Mouse (Mus musculus): Measurements from ENCODE around the gene Yjefn3. TPM values are rescaled to one million over a fixed set of nuclear protein-coding genes. Genes with fewer than 3 reads are reported as not detected.

Yjefn3 gene
- polyA plus RNA-seq, 1 experiment from 2014 or later: 10.1 TPM

DNA sequence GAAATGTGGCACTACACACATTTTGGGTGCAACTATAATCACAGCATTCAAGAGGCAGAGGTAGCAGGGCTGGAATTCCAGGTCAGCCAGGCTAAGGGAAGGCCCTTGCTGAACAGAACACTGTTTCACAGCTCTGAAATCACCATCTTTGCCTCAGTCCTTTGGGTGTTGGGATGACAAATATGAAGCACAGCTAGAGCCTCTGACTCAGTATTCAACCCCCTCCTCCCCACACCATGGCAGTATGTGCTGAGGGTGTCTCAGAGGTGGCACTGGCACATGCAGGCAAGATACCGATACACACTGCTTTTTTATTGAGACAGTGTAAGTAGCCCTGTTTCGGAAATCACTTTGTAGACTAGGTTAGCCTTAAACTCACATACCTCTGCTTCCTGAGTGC lies 3.7 kb upstream of the Yjefn3 start:
- no peak overlapping the region for H3K4me3 ChIP-seq
- no peak overlapping the region for H3K4me2 ChIP-seq
- peaks cover 31% of the 10 kb centered on the region for H3K4me1 ChIP-seq (replicated peaks)
- WGBS: 82% methylated on average over 2 of the region's 2 CpGs
- H3K36me3 ChIP-seq: peaks cover 35% of the 10 kb centered on the region
- ATAC-seq (replicated peaks; ENCODE audit: insufficient number of reproducible peaks, insufficient read depth, low FRiP score, low read depth): no peak
- no peaks in the 10 kb centered on the region for H3K9me3 ChIP-seq (replicated peaks)
- H3K27me3 ChIP-seq: no peaks in the 10 kb centered on the region
- no peak overlapping the region for H3K9ac ChIP-seq
- no peak overlapping the region for H3K27ac ChIP-seq

GRCm38 (mm10) chr8:69904096-69904495 lies 1.6 kb upstream of the Yjefn3 start:
- Histone ChIP-seq H3K9ac (no peak overlapping the region), H3K4me2 (no peak overlapping the region), H3K9me3 (replicated peaks) (no peaks in the 10 kb centered on the region), H3K4me1 (replicated peaks) (peaks cover 43% of the 10 kb centered on the region), H3K36me3 (peaks cover 16% of the 10 kb centered on the region), H3K27me3 (no peaks in the 10 kb centered on the region), H3K4me3 (no peak overlapping the region), H3K27ac (no peak overlapping the region)
- WGBS: 79% methylated on average over 8 of the region's 8 CpGs
- ATAC-seq (replicated peaks; ENCODE audit: insufficient number of reproducible peaks, insufficient read depth, low FRiP score, low read depth): no peak

DNA sequence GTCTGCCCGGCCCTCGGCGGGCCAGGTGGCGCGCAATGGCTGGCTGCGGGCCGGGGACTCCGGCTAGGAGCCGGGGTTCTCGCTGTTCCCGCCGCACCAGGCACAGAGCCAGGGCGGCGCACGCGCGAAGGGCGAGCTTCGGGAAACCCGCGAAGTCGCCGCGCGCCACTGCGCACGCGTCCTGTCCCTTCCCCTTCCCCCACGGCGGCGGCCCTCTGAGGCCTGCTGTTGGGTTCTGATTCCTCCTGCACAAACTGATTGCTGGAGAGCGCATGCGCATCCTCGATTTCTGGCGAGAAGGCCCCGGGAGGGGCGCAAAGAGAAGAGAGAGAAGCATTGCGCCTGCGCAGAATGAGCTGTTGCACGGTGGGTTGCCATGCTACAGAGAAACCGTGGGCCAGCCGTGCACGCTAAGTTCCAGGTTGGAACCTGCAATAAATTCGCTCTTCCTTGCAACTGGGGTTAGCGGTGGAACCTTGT lies 591 bp upstream of the Yjefn3 start:
- Histone ChIP-seq H3K27me3 (no peaks in the 10 kb centered on the region), H3K27ac (peak overlapping the region; percentile 93), H3K4me1 (replicated peaks) (peaks cover 50% of the 10 kb centered on the region), H3K9me3 (replicated peaks) (no peaks in the 10 kb centered on the region), H3K9ac (peak overlapping the region; percentile 70), H3K4me3 (peak overlapping the region; percentile 79), H3K4me2 (peak overlapping the region; percentile 90), H3K36me3 (peaks cover 8% of the 10 kb centered on the region)
- ATAC-seq (replicated peaks; ENCODE audit: insufficient number of reproducible peaks, insufficient read depth, low FRiP score, low read depth): peak; percentile 87
- WGBS: under 1% methylated on average over 45 of the region's 45 CpGs

DNA sequence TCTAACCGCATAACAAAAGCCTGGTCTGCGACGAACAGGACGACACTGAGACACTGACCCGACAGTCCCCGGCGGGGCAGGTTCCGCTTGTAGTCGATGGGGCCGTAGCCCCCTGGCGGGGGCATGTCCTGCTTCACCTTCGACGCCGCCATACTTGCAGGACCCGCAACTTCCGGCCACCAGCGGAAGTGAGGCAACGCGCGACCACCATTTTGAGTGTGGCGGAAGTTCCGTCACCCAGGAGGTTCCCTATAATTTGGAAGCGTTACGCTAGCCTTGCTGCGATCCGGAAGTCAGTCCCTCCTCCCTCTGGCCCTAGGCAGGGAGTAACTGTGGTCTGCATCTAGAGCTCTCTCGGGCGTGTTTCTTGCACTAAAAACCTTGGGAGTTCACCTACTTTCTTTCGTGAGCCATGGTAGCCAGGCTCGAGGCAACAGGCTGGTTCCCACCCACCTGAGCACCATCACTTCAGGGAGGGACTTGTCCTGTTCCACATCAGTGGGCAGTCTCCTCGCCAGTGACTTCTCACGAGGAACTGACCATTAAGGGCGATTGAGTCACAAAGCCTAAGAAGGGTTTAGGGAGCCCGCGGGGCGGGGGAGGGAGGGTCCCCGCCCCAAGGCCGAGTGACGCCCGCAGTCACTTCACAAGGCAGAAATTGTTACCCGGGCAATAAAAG lies 889 bp downstream of the Yjefn3 start:
- H3K4me1 ChIP-seq (replicated peaks): peaks cover 64% of the 10 kb centered on the region
- H3K27me3 ChIP-seq: no peaks in the 10 kb centered on the region
- peak overlapping the region; percentile 90 for H3K4me2 ChIP-seq
- peak overlapping the region; percentile 71 for H3K9ac ChIP-seq
- H3K27ac ChIP-seq: peak overlapping the region; percentile 93
- 1% methylated on average over 41 of the region's 41 CpGs for WGBS
- H3K36me3 ChIP-seq: peaks cover 3% of the 10 kb centered on the region
- H3K4me3 ChIP-seq: peak overlapping the region; percentile 79
- no peaks in the 10 kb centered on the region for H3K9me3 ChIP-seq (replicated peaks)
- ATAC-seq (replicated peaks; ENCODE audit: insufficient number of reproducible peaks, insufficient read depth, low FRiP score, low read depth): peak; percentile 65

DNA sequence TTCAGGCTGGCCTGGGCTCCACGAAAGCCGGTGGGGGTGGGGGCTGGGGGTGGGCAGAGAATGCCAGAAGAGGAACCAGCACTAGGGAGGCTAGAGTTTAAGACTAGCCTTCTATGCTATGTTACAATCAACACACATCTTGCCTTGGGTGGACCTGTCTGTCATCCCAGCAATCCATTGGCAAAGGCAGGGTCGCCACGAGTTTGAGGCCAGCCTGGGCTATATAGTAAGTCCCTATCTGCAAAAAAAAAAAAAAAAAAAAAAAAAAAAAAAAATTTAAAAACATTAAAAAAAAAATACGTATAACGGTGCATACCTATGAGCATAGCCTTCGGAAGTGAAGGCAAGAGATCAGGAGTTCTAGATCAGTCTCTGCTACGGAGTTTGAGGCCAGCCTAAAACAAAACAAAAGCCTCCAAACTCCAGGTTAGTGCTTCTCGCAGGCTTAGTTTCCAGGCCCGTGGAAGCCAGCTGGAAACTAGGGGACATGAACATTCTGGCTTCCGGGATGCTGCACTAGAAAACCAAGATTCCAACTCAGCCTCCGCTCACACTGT lies 1.5 kb downstream of the Yjefn3 start:
- whole genome bisulfite sequencing: 12% methylated on average over 12 of the region's 12 CpGs
- Histone ChIP-seq H3K36me3 (peaks cover 3% of the 10 kb centered on the region), H3K27ac (peak overlapping the region; percentile 93), H3K9ac (peak overlapping the region; percentile 71), H3K4me2 (peak overlapping the region; percentile 90), H3K4me3 (peak overlapping the region; percentile 79), H3K4me1 (replicated peaks) (peaks cover 66% of the 10 kb centered on the region), H3K9me3 (replicated peaks) (no peaks in the 10 kb centered on the region), H3K27me3 (no peaks in the 10 kb centered on the region)
- ATAC-seq (replicated peaks; ENCODE audit: insufficient number of reproducible peaks, insufficient read depth, low FRiP score, low read depth): no peak; the same call in 1 of the 2 replicates

DNA sequence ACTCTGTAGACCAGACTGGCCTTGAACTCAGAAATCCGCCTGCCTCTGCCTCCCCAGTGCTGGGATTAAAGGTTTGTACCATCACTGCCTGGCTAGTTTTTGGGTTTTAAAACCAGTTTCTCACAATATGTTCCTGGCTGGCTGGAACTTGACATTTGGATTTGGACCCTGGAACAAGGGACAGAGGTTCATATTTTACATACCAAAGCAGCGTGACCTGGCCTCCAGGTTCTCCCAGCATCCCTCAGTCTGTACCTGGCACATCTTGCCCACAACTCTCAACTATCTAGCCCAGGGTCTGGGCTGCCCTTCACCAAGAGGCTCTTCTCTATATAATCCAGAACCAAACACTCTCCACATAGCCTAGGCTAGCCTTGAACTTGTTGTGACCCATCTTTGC lies 2.6 kb downstream of the Yjefn3 start:
- 86% methylated on average over 2 of the region's 2 CpGs for WGBS
- Histone ChIP-seq H3K9ac (no peak overlapping the region), H3K36me3 (peaks cover 3% of the 10 kb centered on the region), H3K27me3 (no peaks in the 10 kb centered on the region), H3K9me3 (replicated peaks) (no peaks in the 10 kb centered on the region), H3K27ac (no peak overlapping the region), H3K4me3 (0 out of 2 replicates have a peak overlapping the region, but pooled peaks have one; percentile 79), H3K4me2 (peak overlapping the region; percentile 90), H3K4me1 (replicated peaks) (peaks cover 76% of the 10 kb centered on the region)
- no peak for ATAC-seq (replicated peaks; ENCODE audit: insufficient number of reproducible peaks, insufficient read depth, low FRiP score, low read depth)

GRCm38 (mm10) chr8:69897857-69898256 lies 4.7 kb downstream of the Yjefn3 start:
- Histone ChIP-seq H3K27me3 (no peaks in the 10 kb centered on the region), H3K36me3 (peaks cover 17% of the 10 kb centered on the region), H3K4me2 (no peak overlapping the region), H3K9me3 (replicated peaks) (no peaks in the 10 kb centered on the region), H3K4me3 (no peak overlapping the region), H3K9ac (no peak overlapping the region), H3K4me1 (replicated peaks) (peaks cover 78% of the 10 kb centered on the region), H3K27ac (no peak overlapping the region)
- no peak for ATAC-seq (replicated peaks; ENCODE audit: insufficient number of reproducible peaks, insufficient read depth, low FRiP score, low read depth)
- 83% methylated on average over 6 of the region's 6 CpGs for WGBS

DNA sequence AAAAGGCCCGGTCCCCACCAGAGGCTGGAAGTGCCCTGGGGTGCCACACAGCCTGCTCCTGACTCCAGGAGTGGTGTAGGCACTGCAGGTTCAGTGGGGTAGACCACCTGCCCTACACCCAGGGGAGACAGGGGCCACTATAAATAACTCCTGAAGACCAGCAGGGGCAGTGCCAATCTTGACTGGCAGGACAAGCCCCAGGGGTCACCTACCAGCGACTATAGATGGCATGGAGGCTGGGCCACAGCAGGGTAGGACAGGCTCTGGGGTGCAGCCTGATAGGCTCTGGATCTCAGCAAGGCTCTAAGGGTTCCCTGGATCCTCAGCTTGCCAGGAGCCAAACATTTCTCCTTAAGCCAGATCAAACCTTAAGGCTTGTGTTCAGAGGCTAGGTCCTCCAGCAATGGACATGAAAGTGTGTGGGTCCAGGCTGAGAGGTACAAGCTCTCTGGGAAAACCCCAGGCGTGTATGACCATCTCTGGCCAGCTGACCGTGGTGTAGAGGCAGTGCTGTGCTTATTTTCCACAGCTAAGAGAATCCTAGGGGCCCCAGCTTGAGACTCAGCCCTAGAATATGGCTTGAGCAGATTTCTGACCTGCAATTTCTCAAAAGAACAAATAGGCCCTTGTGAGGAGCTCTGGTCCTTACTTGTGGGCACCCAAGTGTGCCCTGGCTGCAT lies 6.6 kb downstream of the Yjefn3 start:
- H3K9ac ChIP-seq: 0 out of 2 replicates have a peak overlapping the region, but pooled peaks have one; percentile 32
- no peak overlapping the region for H3K4me3 ChIP-seq
- no peak overlapping the region for H3K27ac ChIP-seq
- WGBS: 59% methylated on average over 4 of the region's 4 CpGs
- no peaks in the 10 kb centered on the region for H3K9me3 ChIP-seq (replicated peaks)
- peaks cover 20% of the 10 kb centered on the region for H3K36me3 ChIP-seq
- peaks cover 66% of the 10 kb centered on the region for H3K4me1 ChIP-seq (replicated peaks)
- H3K4me2 ChIP-seq: no peak overlapping the region
- 0 out of 2 replicates have a peak, but pooled peaks have one; percentile 20 for ATAC-seq (replicated peaks; ENCODE audit: insufficient number of reproducible peaks, insufficient read depth, low FRiP score, low read depth)
- H3K27me3 ChIP-seq: no peaks in the 10 kb centered on the region

- Histone ChIP-seq H3K9ac (0 out of 2 replicates have a peak overlapping the region, but pooled peaks have one; percentile 5), H3K4me3 (no peak overlapping the region), H3K9me3 (replicated peaks) (no peaks in the 10 kb centered on the region), H3K27ac (no peak overlapping the region), H3K27me3 (peaks cover 10% of the 10 kb centered on the region), H3K4me1 (replicated peaks) (peaks cover 58% of the 10 kb centered on the region), H3K4me2 (no peak overlapping the region), H3K36me3 (peaks cover 20% of the 10 kb centered on the region)
- no peak for ATAC-seq (replicated peaks; ENCODE audit: insufficient number of reproducible peaks, insufficient read depth, low FRiP score, low read depth)
- 62% methylated on average over 6 of the region's 6 CpGs for WGBS
Observed at GRCm38 (mm10) chr8:69894836-69895332, 7.6 kb downstream of the Yjefn3 start.

GRCm38 (mm10) chr8:69893863-69894262 lies 8.6 kb downstream of the Yjefn3 start:
- no peak for ATAC-seq (replicated peaks; ENCODE audit: insufficient number of reproducible peaks, insufficient read depth, low FRiP score, low read depth)
- WGBS: 56% methylated on average over 17 of the region's 17 CpGs
- Histone ChIP-seq H3K4me1 (replicated peaks) (peaks cover 63% of the 10 kb centered on the region), H3K9ac (no peak overlapping the region), H3K27me3 (peaks cover 20% of the 10 kb centered on the region), H3K4me3 (no peak overlapping the region), H3K4me2 (no peak overlapping the region), H3K27ac (no peak overlapping the region), H3K36me3 (peaks cover 16% of the 10 kb centered on the region), H3K9me3 (replicated peaks) (no peaks in the 10 kb centered on the region)

GRCm38 (mm10) chr8:69890813-69891241 lies 11.7 kb downstream of the Yjefn3 start:
- ATAC-seq (replicated peaks; ENCODE audit: insufficient number of reproducible peaks, insufficient read depth, low FRiP score, low read depth): no peak
- 40% methylated on average over 19 of the region's 19 CpGs for WGBS
- Histone ChIP-seq H3K36me3 (peaks cover 16% of the 10 kb centered on the region), H3K9ac (no peak overlapping the region), H3K4me3 (no peak overlapping the region), H3K27me3 (peaks cover 50% of the 10 kb centered on the region), H3K4me1 (replicated peaks) (peaks cover 63% of the 10 kb centered on the region), H3K27ac (no peak overlapping the region), H3K9me3 (replicated peaks) (no peaks in the 10 kb centered on the region), H3K4me2 (no peak overlapping the region)

Data from heart, embryonic 15.5 days (tissue).